ENCODE assay signal across 8 mouse cellular contexts in genomic region chr4:62517046-62517445, GRCm38 (mm10). TPM values are rescaled to one million over a fixed set of nuclear protein-coding genes. Genes with fewer than 3 reads are reported as not detected.
DNase-seq lines count a peak whose midpoint lies in the region; ATAC-seq and TF ChIP-seq lines count a peak whose summit lies in the region.
"Had no signal": no experiment of that assay in that cellular context is flagged by ENCODE, and none has a peak within 500 bp of the region (broad histone marks: within the 10 kb centered on the region; RNA-seq: fewer than 3 reads in every experiment).

No protein-coding gene starts in this region.

- TF ChIP-seq CTCF in kidney, postnatal 0 days (IDR thresholded peaks at IDR 0.05; ENCODE audit: low read depth): no peak

- peaks cover 38% of the 10 kb centered on the region for H3K4me1 ChIP-seq in kidney, postnatal 0 days (replicated peaks; ENCODE audit: insufficient read depth, low read length)
- peaks cover 74% of the 10 kb centered on the region for H3K4me1 ChIP-seq in erythroblast, embryonic 14.5 days (ENCODE audit: control insufficient read depth)
- H3K4me1 ChIP-seq in liver, embryonic 13.5 days (replicated peaks): peaks cover 84% of the 10 kb centered on the region
- H3K4me1 ChIP-seq in stomach, embryonic 14.5 days (ENCODE audit: control insufficient read depth, insufficient read depth, low read length): peaks cover 30% of the 10 kb centered on the region

- H3K27me3 ChIP-seq in kidney, postnatal 0 days (ENCODE audit: insufficient read depth, low read length): no peaks in the 10 kb centered on the region
- H3K27me3 ChIP-seq in erythroblast, embryonic 14.5 days (ENCODE audit: control insufficient read depth): no peaks in the 10 kb centered on the region
- no peaks in the 10 kb centered on the region for H3K27me3 ChIP-seq in liver, embryonic 13.5 days
- H3K27me3 ChIP-seq in stomach, embryonic 14.5 days (ENCODE audit: control insufficient read depth, insufficient read depth, low read length): no peaks in the 10 kb centered on the region

- no peak overlapping the region for H3K9ac ChIP-seq in kidney, postnatal 0 days (ENCODE audit: low read depth, low read length)
- peak overlapping the region; percentile 99 for H3K9ac ChIP-seq in liver, embryonic 13.5 days
- H3K9ac ChIP-seq in stomach, embryonic 14.5 days (replicated peaks; ENCODE audit: low read depth, low read length): no peak overlapping the region

- peak overlapping the region; percentile 90 for H3K27ac ChIP-seq in kidney, postnatal 0 days
- H3K27ac ChIP-seq in liver, embryonic 13.5 days: peak overlapping the region; percentile 100
- H3K27ac ChIP-seq in stomach, embryonic 14.5 days (ENCODE audit: low read length): peak overlapping the region; percentile 49; the same call in 1 of the 2 replicates

- H3K4me3 ChIP-seq in kidney, postnatal 0 days (replicated peaks; ENCODE audit: low read depth, low read length): no peak overlapping the region
- peak overlapping the region; percentile 65 for H3K4me3 ChIP-seq in erythroblast, embryonic 14.5 days (replicated peaks)
- H3K4me3 ChIP-seq in liver, embryonic 13.5 days (replicated peaks): peak overlapping the region; percentile 89
- no peak overlapping the region for H3K4me3 ChIP-seq in stomach, embryonic 14.5 days (ENCODE audit: low read depth, low read length)

- H3K4me2 ChIP-seq in kidney, postnatal 0 days (ENCODE audit: low read length): no peak overlapping the region
- H3K4me2 ChIP-seq in liver, embryonic 13.5 days: peak overlapping the region; percentile 89
- peak overlapping the region; percentile 11; the same call in 1 of the 2 replicates for H3K4me2 ChIP-seq in stomach, embryonic 14.5 days (replicated peaks; ENCODE audit: low read depth, low read length)

- DNase-seq in kidney, postnatal 0 days (ENCODE audit: low spot score): no peak
- DNase-seq in kidney, adult 8-10 months: no peak
- DNase-seq in liver, embryonic 13.5 days: peak; percentile 71
- DNase-seq in frontal cortex, postnatal 25 days (ENCODE audit: low spot score in 2 of 2): no peak
- no peak for DNase-seq in embryo, embryonic 10.5 days (ENCODE audit: low spot score)
- DNase-seq: cerebellum, postnatal 36 days had no signal

- no peak for ATAC-seq in kidney, postnatal 0 days (replicated peaks; ENCODE audit: low FRiP score, low read depth)
- ATAC-seq in liver, embryonic 13.5 days (ENCODE audit: low read depth): peak; percentile 16
- no peak for ATAC-seq in stomach, embryonic 14.5 days (ENCODE audit: insufficient number of reproducible peaks, insufficient read depth, low FRiP score, low read depth)

- H3K9me3 ChIP-seq in kidney, postnatal 0 days (replicated peaks; ENCODE audit: low read length): no peaks in the 10 kb centered on the region
- H3K9me3 ChIP-seq in erythroblast, embryonic 14.5 days (ENCODE audit: control insufficient read depth, low read length): no peaks in the 10 kb centered on the region
- no peaks in the 10 kb centered on the region for H3K9me3 ChIP-seq in liver, embryonic 13.5 days (replicated peaks)
- H3K9me3 ChIP-seq in stomach, embryonic 14.5 days (ENCODE audit: control insufficient read depth, low read depth, low read length): no peaks in the 10 kb centered on the region

- peaks cover 10% of the 10 kb centered on the region for H3K36me3 ChIP-seq in kidney, postnatal 0 days (ENCODE audit: insufficient read depth, low read length)
- peaks cover 76% of the 10 kb centered on the region for H3K36me3 ChIP-seq in erythroblast, embryonic 14.5 days (ENCODE audit: control insufficient read depth)
- H3K36me3 ChIP-seq in liver, embryonic 13.5 days: peaks cover 44% of the 10 kb centered on the region
- peaks cover 19% of the 10 kb centered on the region for H3K36me3 ChIP-seq in stomach, embryonic 14.5 days (ENCODE audit: control insufficient read depth, insufficient read depth, low read length)

- 86% methylated on average over 8 of the region's 8 CpGs for WGBS in kidney, postnatal 0 days
- WGBS in liver, embryonic 13.5 days (ENCODE audit: insufficient replicate concordance): 26% methylated on average over 8 of the region's 8 CpGs
- WGBS in stomach, embryonic 14.5 days: 80% methylated on average over 8 of the region's 8 CpGs

RNA-seq across cellular contexts. Expression of gene Alad, which starts 2.7 kb away (rescaled TPM):
- 109 and 119 TPM in 2 replicates for polyA plus RNA-seq in kidney, postnatal 0 days (2015; fragmentation: Nextera tagmentation; extraction: Ambion mirVana)
- polyA plus RNA-seq in erythroblast, embryonic 14.5 days (2012): 666 and 744 TPM in 2 replicates
- polyA plus RNA-seq in liver, embryonic 13.5 days (2015; fragmentation: Nextera tagmentation; extraction: Ambion mirVana): 616 and 657 TPM in 2 replicates
- polyA plus RNA-seq in stomach, embryonic 14.5 days (2014; fragmentation: Nextera tagmentation; extraction: Ambion mirVana): 126 and 136 TPM in 2 replicates

RNA-seq across cellular contexts. Expression of gene Pole3, which starts 7.8 kb away (rescaled TPM):
- 62.0 and 71.2 TPM in 2 replicates for polyA plus RNA-seq in kidney, postnatal 0 days (2015; fragmentation: Nextera tagmentation; extraction: Ambion mirVana)
- 8.0 and 9.7 TPM in 2 replicates for polyA plus RNA-seq in erythroblast, embryonic 14.5 days (2012)
- 77.3 and 81.0 TPM in 2 replicates for polyA plus RNA-seq in liver, embryonic 13.5 days (2015; fragmentation: Nextera tagmentation; extraction: Ambion mirVana)
- polyA plus RNA-seq in stomach, embryonic 14.5 days (2014; fragmentation: Nextera tagmentation; extraction: Ambion mirVana): 73.5 and 79.8 TPM in 2 replicates

RNA-seq across cellular contexts. Expression of gene 4933430I17Rik, which starts 8.1 kb away (rescaled TPM):
- 0.45 and 0.46 TPM in 2 replicates for polyA plus RNA-seq in kidney, postnatal 0 days (2015; fragmentation: Nextera tagmentation; extraction: Ambion mirVana)
- polyA plus RNA-seq in erythroblast, embryonic 14.5 days (2012): not detected in 2 replicates
- polyA plus RNA-seq in liver, embryonic 13.5 days (2015; fragmentation: Nextera tagmentation; extraction: Ambion mirVana): 0.14 and 0.23 TPM in 2 replicates
- polyA plus RNA-seq in stomach, embryonic 14.5 days (2014; fragmentation: Nextera tagmentation; extraction: Ambion mirVana): 0.49 and 0.88 TPM in 2 replicates

RNA-seq across cellular contexts. Expression of gene Hdhd3, which starts 13.8 kb away (rescaled TPM):
- polyA plus RNA-seq in kidney, postnatal 0 days (2015; fragmentation: Nextera tagmentation; extraction: Ambion mirVana): 16.0 and 17.7 TPM in 2 replicates
- 0.29 and 0.59 TPM in 2 replicates for polyA plus RNA-seq in erythroblast, embryonic 14.5 days (2012)
- polyA plus RNA-seq in liver, embryonic 13.5 days (2015; fragmentation: Nextera tagmentation; extraction: Ambion mirVana): 6.3 and 7.1 TPM in 2 replicates
- polyA plus RNA-seq in stomach, embryonic 14.5 days (2014; fragmentation: Nextera tagmentation; extraction: Ambion mirVana): 18.7 and 21.2 TPM in 2 replicates

RNA-seq across cellular contexts. Expression of gene Bspry, which starts 37.2 kb away (rescaled TPM):
- 38.2 and 38.9 TPM in 2 replicates for polyA plus RNA-seq in kidney, postnatal 0 days (2015; fragmentation: Nextera tagmentation; extraction: Ambion mirVana)
- 0.03 TPM in 1 of 2 replicates, not detected in the other for polyA plus RNA-seq in erythroblast, embryonic 14.5 days (2012)
- polyA plus RNA-seq in liver, embryonic 13.5 days (2015; fragmentation: Nextera tagmentation; extraction: Ambion mirVana): 0.20 and 0.34 TPM in 2 replicates
- polyA plus RNA-seq in stomach, embryonic 14.5 days (2014; fragmentation: Nextera tagmentation; extraction: Ambion mirVana): 19.4 and 23.5 TPM in 2 replicates

Comparison
In these comparisons a context has a peak if more than half of its experiments do, and no peak if none do; other contexts are left out.
1. H3K27ac ChIP-seq: peak in every context shown above with its lines; median percentile 100 in liver, embryonic 13.5 days; 90 in kidney, postnatal 0 days; 49 in stomach, embryonic 14.5 days.
2. H3K4me3 ChIP-seq: peak in erythroblast, embryonic 14.5 days (single experiment) and liver, embryonic 13.5 days (single experiment); none in kidney, postnatal 0 days (single experiment) and stomach, embryonic 14.5 days (single experiment).